7 mouse cellular contexts compared by ENCODE assay signal in the genomic region with DNA sequence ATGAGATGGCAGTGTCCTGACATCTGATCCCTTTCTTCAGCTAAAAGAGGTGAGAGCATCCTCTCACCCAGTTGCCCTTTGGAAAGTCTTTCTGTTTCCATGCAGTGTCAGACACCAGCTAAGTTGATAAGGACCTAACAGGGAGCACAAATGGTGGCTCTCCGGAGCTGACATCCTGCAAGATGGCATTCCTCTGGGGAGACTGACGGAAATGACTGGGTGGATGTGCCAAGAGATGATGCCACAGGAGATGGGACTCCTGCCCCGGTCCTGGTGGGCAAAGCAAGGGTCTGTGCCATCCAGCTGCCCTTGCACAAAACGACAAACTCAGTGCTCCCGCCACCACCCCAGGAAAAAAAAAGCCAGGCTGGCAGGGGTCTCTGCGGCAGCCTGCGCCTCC. TPM values are rescaled to one million over a fixed set of nuclear protein-coding genes. Genes with fewer than 3 reads are reported as not detected.
DNase-seq lines count a peak whose midpoint lies in the region; ATAC-seq and TF ChIP-seq lines count a peak whose summit lies in the region.

No protein-coding gene starts in this region.

- peak overlapping the region; percentile 75 for H3K4me2 ChIP-seq in lung, embryonic 14.5 days
- H3K4me2 ChIP-seq in forebrain, embryonic 11.5 days (ENCODE audit: low read depth, low read length, severe bottlenecking) = peak overlapping the region; percentile 80
- H3K4me2 ChIP-seq in limb, embryonic 12.5 days = peak overlapping the region; percentile 63
- H3K4me2 ChIP-seq in stomach, embryonic 14.5 days (replicated peaks; ENCODE audit: low read depth, low read length) = peak overlapping the region; percentile 59

- H3K9me3 ChIP-seq in lung, embryonic 14.5 days (ENCODE audit: low read depth, low read length) = no peaks in the 10 kb centered on the region
- no peaks in the 10 kb centered on the region for H3K9me3 ChIP-seq in forebrain, embryonic 11.5 days (ENCODE audit: control insufficient read depth, low read length)
- H3K9me3 ChIP-seq in limb, embryonic 12.5 days = no peaks in the 10 kb centered on the region
- no peaks in the 10 kb centered on the region for H3K9me3 ChIP-seq in stomach, embryonic 14.5 days (ENCODE audit: control insufficient read depth, low read depth, low read length)

- H3K4me3 ChIP-seq in lung, embryonic 14.5 days (ENCODE audit: low read depth, low read length) = peak overlapping the region; percentile 40
- H3K4me3 ChIP-seq in forebrain, embryonic 11.5 days (ENCODE audit: low read depth, low read length) = peak overlapping the region; percentile 41
- peak overlapping the region; percentile 38 for H3K4me3 ChIP-seq in limb, embryonic 12.5 days (replicated peaks)
- H3K4me3 ChIP-seq in stomach, embryonic 14.5 days (ENCODE audit: low read depth, low read length) = peak overlapping the region; percentile 30

- peak overlapping the region; percentile 94 for H3K27ac ChIP-seq in lung, embryonic 14.5 days (ENCODE audit: low read depth)
- H3K27ac ChIP-seq in forebrain, embryonic 11.5 days (ENCODE audit: low read depth, low read length) = peak overlapping the region; percentile 79
- peak overlapping the region; percentile 98 for H3K27ac ChIP-seq in limb, embryonic 12.5 days
- H3K27ac ChIP-seq in stomach, embryonic 14.5 days (ENCODE audit: low read length) = peak overlapping the region; percentile 91

- peak overlapping the region; percentile 61 for H3K9ac ChIP-seq in lung, embryonic 14.5 days
- peak overlapping the region; percentile 60 for H3K9ac ChIP-seq in forebrain, embryonic 11.5 days (ENCODE audit: low read length)
- H3K9ac ChIP-seq in limb, embryonic 12.5 days (replicated peaks) = peak overlapping the region; percentile 62
- H3K9ac ChIP-seq in stomach, embryonic 14.5 days (replicated peaks; ENCODE audit: low read depth, low read length) = peak overlapping the region; percentile 55

- 14% methylated on average over 7 of the region's 7 CpGs for WGBS in lung, embryonic 14.5 days
- 25% methylated on average over 7 of the region's 7 CpGs for WGBS in forebrain, embryonic 11.5 days
- WGBS in limb, embryonic 12.5 days = 11% methylated on average over 7 of the region's 7 CpGs
- WGBS in stomach, embryonic 14.5 days = 22% methylated on average over 7 of the region's 7 CpGs

- peaks cover 19% of the 10 kb centered on the region for H3K4me1 ChIP-seq in lung, embryonic 14.5 days (ENCODE audit: insufficient read depth)
- peaks cover 16% of the 10 kb centered on the region; the same call in 1 of the 2 replicates for H3K4me1 ChIP-seq in forebrain, embryonic 11.5 days (replicated peaks; ENCODE audit: control insufficient read depth, insufficient read depth, low read length)
- peaks cover 51% of the 10 kb centered on the region for H3K4me1 ChIP-seq in limb, embryonic 12.5 days (replicated peaks)
- peaks cover 25% of the 10 kb centered on the region; the same call in 1 of the 2 replicates for H3K4me1 ChIP-seq in stomach, embryonic 14.5 days (ENCODE audit: control insufficient read depth, insufficient read depth, low read length)

- TF ChIP-seq CTCF in lung, embryonic 14.5 days (IDR thresholded peaks at IDR 0.05; ENCODE audit: low read depth) = no peak

- peak; percentile 18 for ATAC-seq in lung, embryonic 14.5 days (ENCODE audit: insufficient read depth)
- ATAC-seq in forebrain, embryonic 11.5 days (replicated peaks; ENCODE audit: low FRiP score) = no peak; the same call in 1 of the 2 replicates
- no peak for ATAC-seq in limb, embryonic 12.5 days (ENCODE audit: insufficient number of reproducible peaks, insufficient read depth, low FRiP score, low TSS enrichment, low read depth)
- ATAC-seq in stomach, embryonic 14.5 days (ENCODE audit: insufficient number of reproducible peaks, insufficient read depth, low FRiP score, low read depth) = no peak

- H3K36me3 ChIP-seq in lung, embryonic 14.5 days (ENCODE audit: insufficient read depth) = peaks cover 42% of the 10 kb centered on the region
- H3K36me3 ChIP-seq in forebrain, embryonic 11.5 days (ENCODE audit: control insufficient read depth, insufficient read depth, low read length) = peaks cover 8% of the 10 kb centered on the region; the same call in 1 of the 2 replicates
- H3K36me3 ChIP-seq in limb, embryonic 12.5 days = peaks cover 37% of the 10 kb centered on the region
- peaks cover 29% of the 10 kb centered on the region for H3K36me3 ChIP-seq in stomach, embryonic 14.5 days (ENCODE audit: control insufficient read depth, insufficient read depth, low read length)

- no peaks in the 10 kb centered on the region for H3K27me3 ChIP-seq in lung, embryonic 14.5 days (ENCODE audit: insufficient read depth, low read length)
- no peaks in the 10 kb centered on the region for H3K27me3 ChIP-seq in forebrain, embryonic 11.5 days (ENCODE audit: control insufficient read depth, insufficient read depth, low read length)
- H3K27me3 ChIP-seq in limb, embryonic 12.5 days = no peaks in the 10 kb centered on the region
- no peaks in the 10 kb centered on the region for H3K27me3 ChIP-seq in stomach, embryonic 14.5 days (ENCODE audit: control insufficient read depth, insufficient read depth, low read length)

- no peak for DNase-seq in lung, embryonic 14.5 days
- DNase-seq in lung, postnatal 10 days = no peak
- no peak for DNase-seq in forebrain, embryonic 11.5 days (ENCODE audit: low spot score)
- DNase-seq in spleen, postnatal 14 days (ENCODE audit: low spot score in 2 of 2) = no peak
- DNase-seq in gastrocnemius, postnatal 4 days (ENCODE audit: low spot score in 2 of 2) = no peak

RNA-seq across cellular contexts. Expression of gene Mcts2, which starts 20.4 kb away (rescaled TPM):
- polyA plus RNA-seq in lung, embryonic 14.5 days (2014; fragmentation: Nextera tagmentation; extraction: Ambion mirVana) = 28.5 and 32.7 TPM in 2 replicates
- 37.9 and 39.5 TPM in 2 replicates for polyA plus RNA-seq in forebrain, embryonic 11.5 days (2014; fragmentation: Nextera tagmentation; extraction: Ambion mirVana)
- 36.3 and 39.2 TPM in 2 replicates for polyA plus RNA-seq in limb, embryonic 12.5 days (2016; fragmentation: Nextera tagmentation; extraction: Ambion mirVana)
- polyA plus RNA-seq in stomach, embryonic 14.5 days (2014; fragmentation: Nextera tagmentation; extraction: Ambion mirVana) = 26.5 and 30.1 TPM in 2 replicates
- 10 to 100 TPM; 16.4 to 20.2 TPM for total RNA-seq in gastrocnemius, postnatal 4 days (2021)

RNA-seq across cellular contexts. Expression of gene Id1, which starts 28.9 kb away (rescaled TPM):
- polyA plus RNA-seq in lung, embryonic 14.5 days (2014; fragmentation: Nextera tagmentation; extraction: Ambion mirVana) = 122 and 123 TPM in 2 replicates
- polyA plus RNA-seq in forebrain, embryonic 11.5 days (2014; fragmentation: Nextera tagmentation; extraction: Ambion mirVana) = 51.1 and 53.1 TPM in 2 replicates
- 299 and 330 TPM in 2 replicates for polyA plus RNA-seq in limb, embryonic 12.5 days (2016; fragmentation: Nextera tagmentation; extraction: Ambion mirVana)
- polyA plus RNA-seq in stomach, embryonic 14.5 days (2014; fragmentation: Nextera tagmentation; extraction: Ambion mirVana) = 147 and 150 TPM in 2 replicates
- total RNA-seq in gastrocnemius, postnatal 4 days (2021) = 10 to 100 TPM; 27.7 to 29.4 TPM

RNA-seq across cellular contexts. Expression of gene H13, which starts 37.9 kb away (rescaled TPM):
- polyA plus RNA-seq in lung, embryonic 14.5 days (2014; fragmentation: Nextera tagmentation; extraction: Ambion mirVana) = 97.6 and 98.1 TPM in 2 replicates
- polyA plus RNA-seq in forebrain, embryonic 11.5 days (2014; fragmentation: Nextera tagmentation; extraction: Ambion mirVana) = 110 and 112 TPM in 2 replicates
- 129 and 135 TPM in 2 replicates for polyA plus RNA-seq in limb, embryonic 12.5 days (2016; fragmentation: Nextera tagmentation; extraction: Ambion mirVana)
- polyA plus RNA-seq in stomach, embryonic 14.5 days (2014; fragmentation: Nextera tagmentation; extraction: Ambion mirVana) = 120 and 122 TPM in 2 replicates
- 10 to 100 TPM; 84.8 to 88.2 TPM for total RNA-seq in gastrocnemius, postnatal 4 days (2021)

RNA-seq across cellular contexts. Expression of gene Cox4i2, which starts 46.8 kb away (rescaled TPM):
- polyA plus RNA-seq in lung, embryonic 14.5 days (2014; fragmentation: Nextera tagmentation; extraction: Ambion mirVana) = 51.4 and 59.6 TPM in 2 replicates
- polyA plus RNA-seq in forebrain, embryonic 11.5 days (2014; fragmentation: Nextera tagmentation; extraction: Ambion mirVana) = 4.6 and 5.5 TPM in 2 replicates
- 29.9 and 30.6 TPM in 2 replicates for polyA plus RNA-seq in limb, embryonic 12.5 days (2016; fragmentation: Nextera tagmentation; extraction: Ambion mirVana)
- polyA plus RNA-seq in stomach, embryonic 14.5 days (2014; fragmentation: Nextera tagmentation; extraction: Ambion mirVana) = 18.4 and 21.7 TPM in 2 replicates
- 1 to 10 TPM; 4.9 to 5.6 TPM for total RNA-seq in gastrocnemius, postnatal 4 days (2021)
